Mouse (Mus musculus) intestine, embryonic 16.5 days (tissue): ENCODE measurements around the gene Aen. TPM values are rescaled to one million over a fixed set of nuclear protein-coding genes. Genes with fewer than 3 reads are reported as not detected.

Experiments used
- ATAC-seq: fragments of 200-750 bp; cut with Nextera tagmentation; 2 replicates; pipeline ENCODE4 v1.8.0; 2017; ENCODE audit warnings: moderate TSS enrichment, moderate library complexity
- H3K27ac ChIP-seq: fragments of 300-500 bp; sonication (generic); 2 replicates; pipeline ENCODE4 v1.5.1; 2014; ENCODE audit warnings: mild to moderate bottlenecking, low read length
- H3K27me3 ChIP-seq: fragments of 300-500 bp; sonication (generic); replicated peaks from 2 replicates; pipeline ENCODE4 v1.6.1; 2014; ENCODE audit warnings: low read length, control low read depth, mixed read lengths; ENCODE audit not compliant: control insufficient read depth, insufficient read depth
- H3K36me3 ChIP-seq: fragments of 300-500 bp; sonication (generic); 2 replicates; pipeline ENCODE4 v1.6.1; 2014; ENCODE audit warnings: low read length, control low read depth; ENCODE audit not compliant: control insufficient read depth, insufficient read depth
- H3K4me1 ChIP-seq: fragments of 300-500 bp; sonication (generic); 2 replicates; pipeline ENCODE4 v1.6.1; 2014; ENCODE audit warnings: low read length, control low read depth, mixed read lengths; ENCODE audit not compliant: control insufficient read depth, insufficient read depth
- H3K4me2 ChIP-seq: fragments of 300-500 bp; sonication (generic); 2 replicates; pipeline ENCODE4 v1.6.1; 2014; ENCODE audit warnings: low read depth, low read length, control low read depth
- H3K4me3 ChIP-seq: fragments of 300-500 bp; sonication (generic); 2 replicates; pipeline ENCODE4 v1.5.1; 2014; ENCODE audit warnings: mild to moderate bottlenecking, low read length
- H3K9ac ChIP-seq: fragments of 300-500 bp; sonication (generic); 2 replicates; pipeline ENCODE4 v1.6.1; 2014; ENCODE audit warnings: low read depth, low read length
- H3K9me3 ChIP-seq: fragments of 300-500 bp; sonication (generic); 2 replicates; pipeline ENCODE4 v1.6.1; 2016; ENCODE audit warnings: low read length, control low read depth; ENCODE audit not compliant: control insufficient read depth
- WGBS: fragments of 180-500 bp; shearing (Covaris S2); extraction: QIAGEN DNeasy Blood & Tissue Kit; methylation state at CpG from one replicate; pipeline ENCODE4 v1.1.7; 2014; 5-methylcytosine and 5-hydroxymethylcytosine counted together
- polyA plus RNA-seq: library from polyadenylated mRNA; unstranded; fragments of >200 nt; fragmentation: Nextera tagmentation; extraction: Ambion mirVana; gene quantifications from 2 replicates; pipeline ENCODE4 v1.2.1, GENCODE M21; 2015

Gene Aen
- polyA plus RNA-seq, 1 experiment from 2014 or later = 33.5 TPM

DNA sequence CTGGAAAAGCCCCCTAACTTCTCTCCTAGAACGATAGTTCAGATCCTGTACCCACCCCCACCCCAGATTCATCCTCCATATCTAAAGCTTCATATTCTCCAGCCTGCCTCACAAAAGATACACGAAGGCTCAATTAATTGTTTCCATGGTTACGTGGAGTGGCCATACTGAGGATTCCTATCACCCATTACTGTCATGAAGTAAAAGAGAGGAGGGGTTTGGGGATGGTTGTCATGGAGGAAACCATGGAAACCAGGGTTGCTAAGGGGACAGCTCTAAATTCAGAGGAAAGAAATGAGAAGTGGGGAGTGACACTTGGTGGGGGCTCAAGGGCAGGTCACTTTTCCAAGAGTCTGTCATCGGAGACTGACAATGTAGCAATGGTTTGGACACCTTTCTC is 9.2 kb upstream of the Aen start:
- Histone ChIP-seq H3K27me3 (peaks cover 33% of the 10 kb centered on the region), H3K4me1 (peaks cover 9% of the 10 kb centered on the region), H3K9ac (no peak overlapping the region), H3K9me3 (no peaks in the 10 kb centered on the region), H3K36me3 (no peaks in the 10 kb centered on the region), H3K4me3 (no peak overlapping the region), H3K27ac (no peak overlapping the region), H3K4me2 (no peak overlapping the region)
- no peak for ATAC-seq
- 69% methylated on average over 4 of the region's 4 CpGs for WGBS

DNA sequence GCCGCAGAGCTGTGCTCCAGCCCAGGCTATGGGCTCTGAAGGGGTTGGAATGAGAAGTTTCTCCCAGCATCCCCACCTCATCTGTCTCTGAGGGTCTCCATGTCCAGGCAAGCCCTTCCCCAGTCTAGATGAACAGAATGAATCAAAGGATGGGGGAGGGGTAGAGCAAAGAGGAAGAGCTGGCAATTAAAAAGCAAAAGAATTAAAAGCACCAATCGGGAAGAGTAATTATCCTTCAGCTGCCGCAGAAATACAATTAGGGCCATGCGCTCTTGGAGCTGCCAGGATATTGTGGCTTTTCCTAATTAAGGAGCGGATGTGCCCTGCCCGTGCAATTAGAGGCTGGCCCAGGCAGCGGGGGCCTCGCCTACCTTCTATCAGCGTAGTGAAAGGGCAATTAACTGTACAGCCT is 8.2 kb upstream of the Aen start:
- peaks cover 26% of the 10 kb centered on the region for H3K27me3 ChIP-seq
- 0 out of 2 replicates have a peak, but pooled peaks have one; percentile 22 for ATAC-seq

DNA sequence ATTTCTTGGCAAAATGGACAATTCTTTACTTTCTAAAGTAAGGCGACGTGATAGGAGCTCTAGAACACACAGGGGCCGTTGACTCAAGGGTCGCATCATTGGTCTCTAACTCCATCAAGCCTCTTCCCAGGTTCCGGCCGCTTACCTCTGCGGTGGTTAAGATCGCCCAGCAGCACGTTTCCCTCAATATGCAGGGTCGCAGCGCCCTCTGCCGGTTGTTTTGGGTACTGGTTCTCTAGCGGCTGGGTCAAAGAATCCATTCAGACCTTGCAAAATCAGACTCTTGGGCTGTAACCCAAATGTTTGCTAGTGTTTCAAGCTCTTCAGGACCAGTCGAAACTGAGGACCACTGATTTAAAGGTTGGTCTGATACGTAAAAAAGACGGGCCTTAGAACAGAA is 5.0 kb upstream of the Aen start:
- H3K4me3 ChIP-seq = no peak overlapping the region
- no peaks in the 10 kb centered on the region for H3K9me3 ChIP-seq
- no peak overlapping the region for H3K4me2 ChIP-seq
- H3K36me3 ChIP-seq = no peaks in the 10 kb centered on the region
- no peak overlapping the region for H3K27ac ChIP-seq
- peaks cover 3% of the 10 kb centered on the region; the same call in 1 of the 2 replicates for H3K4me1 ChIP-seq
- 0 out of 2 replicates have a peak, but pooled peaks cover 2% of the 10 kb centered on the region for H3K27me3 ChIP-seq
- H3K9ac ChIP-seq = no peak overlapping the region
- no peak for ATAC-seq
- 2% methylated on average over 16 of the region's 16 CpGs for WGBS

More for the DNA sequence above, 8.2 kb upstream of the Aen start:
- no peaks in the 10 kb centered on the region for H3K36me3 ChIP-seq
- peaks cover 7% of the 10 kb centered on the region for H3K4me1 ChIP-seq
- 50% methylated on average over 9 of the region's 9 CpGs for WGBS
- no peak overlapping the region for H3K4me3 ChIP-seq
- H3K4me2 ChIP-seq = no peak overlapping the region
- no peak overlapping the region for H3K27ac ChIP-seq
- no peaks in the 10 kb centered on the region for H3K9me3 ChIP-seq
- no peak overlapping the region for H3K9ac ChIP-seq

DNA sequence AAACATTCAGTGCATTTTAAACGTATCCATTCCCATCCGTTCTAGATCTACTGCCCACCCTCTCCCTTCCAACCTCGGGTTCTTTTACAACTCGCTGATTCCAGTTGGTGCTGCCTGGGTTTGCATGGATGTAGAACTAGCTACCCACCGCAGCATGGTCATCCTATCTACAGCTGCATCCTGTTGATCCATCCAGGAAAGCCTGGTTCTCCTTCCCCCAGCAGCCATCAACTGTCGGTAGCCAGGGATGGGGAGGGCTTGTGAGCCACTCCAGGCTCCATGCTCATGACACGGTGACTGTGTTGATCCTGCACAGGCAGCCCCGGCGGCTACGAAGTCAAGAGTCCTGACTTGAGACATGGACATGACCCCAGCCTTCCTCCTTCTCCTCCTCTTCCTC is 1.7 kb upstream of the Aen start:
- Histone ChIP-seq H3K4me2 (no peak overlapping the region), H3K9ac (no peak overlapping the region), H3K4me1 (peaks cover 16% of the 10 kb centered on the region), H3K4me3 (no peak overlapping the region), H3K27ac (no peak overlapping the region), H3K36me3 (peaks cover 5% of the 10 kb centered on the region; the same call in 1 of the 2 replicates), H3K27me3 (no peaks in the 10 kb centered on the region), H3K9me3 (no peaks in the 10 kb centered on the region)
- 86% methylated on average over 10 of the region's 10 CpGs for WGBS
- ATAC-seq = no peak

DNA sequence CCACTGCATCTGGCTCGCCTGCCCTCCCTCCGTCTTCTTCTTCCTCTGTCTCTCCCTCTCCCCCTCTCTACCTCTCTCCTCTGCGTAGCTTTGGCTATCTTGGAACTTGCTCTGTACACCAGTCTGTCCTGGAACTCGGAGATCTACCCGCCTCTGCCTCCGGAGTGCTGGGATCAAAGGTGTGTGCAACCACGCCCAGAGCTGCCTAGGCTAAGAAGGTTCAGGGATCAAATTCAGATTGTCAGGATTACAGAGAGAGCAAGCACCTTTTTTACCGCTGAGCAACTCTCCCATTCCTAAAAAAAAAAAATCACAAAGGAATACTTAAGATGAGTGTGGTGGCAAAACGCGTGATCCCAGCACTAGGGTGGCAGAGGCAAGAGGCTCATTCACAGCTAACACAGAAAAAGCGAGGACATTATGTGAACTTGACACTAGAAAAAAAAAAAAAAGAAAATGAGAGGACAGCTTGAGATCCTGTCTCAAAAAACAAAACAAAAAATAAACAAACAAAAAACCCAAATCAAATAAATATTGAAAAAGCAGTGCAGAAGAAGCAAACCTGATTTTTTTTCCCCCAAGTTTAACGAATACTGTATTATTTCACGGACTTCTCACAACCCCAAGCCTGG is 517 bp upstream of the Aen start:
- Histone ChIP-seq H3K4me3 (peak overlapping the region; percentile 76), H3K9me3 (no peaks in the 10 kb centered on the region), H3K36me3 (peaks cover 5% of the 10 kb centered on the region; the same call in 1 of the 2 replicates), H3K4me1 (peaks cover 16% of the 10 kb centered on the region), H3K27me3 (no peaks in the 10 kb centered on the region), H3K9ac (0 out of 2 replicates have a peak overlapping the region, but pooled peaks have one; percentile 46), H3K27ac (no peak overlapping the region), H3K4me2 (peak overlapping the region; percentile 59)
- WGBS = 49% methylated on average over 13 of the region's 13 CpGs
- ATAC-seq = no peak

DNA sequence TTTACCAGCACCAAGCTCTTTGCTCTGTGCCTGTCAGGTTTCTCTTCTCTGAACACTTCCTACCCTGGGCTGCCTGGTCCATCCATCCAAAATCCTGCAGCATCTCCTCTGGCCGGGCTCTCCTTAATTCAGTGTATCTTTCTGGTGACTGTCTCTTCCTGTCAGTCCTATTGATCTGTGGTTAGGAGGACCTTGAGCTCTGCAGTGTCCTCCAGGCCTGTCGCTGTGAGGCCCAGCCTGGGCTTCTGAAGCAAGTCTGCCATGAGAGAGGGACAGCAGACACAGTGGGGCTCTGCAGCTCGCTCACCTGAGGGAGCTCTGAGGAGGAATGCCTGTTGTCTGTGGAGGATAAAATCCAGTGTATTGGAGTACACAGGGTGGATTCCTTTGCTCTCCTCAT is 1.9 kb downstream of the Aen start:
- Histone ChIP-seq H3K4me2 (no peak overlapping the region), H3K4me1 (peaks cover 16% of the 10 kb centered on the region), H3K4me3 (no peak overlapping the region), H3K9me3 (no peaks in the 10 kb centered on the region), H3K9ac (no peak overlapping the region), H3K27me3 (no peaks in the 10 kb centered on the region), H3K36me3 (peaks cover 8% of the 10 kb centered on the region), H3K27ac (no peak overlapping the region)
- no peak for ATAC-seq
- WGBS = 85% methylated on average over 3 of the region's 3 CpGs

DNA sequence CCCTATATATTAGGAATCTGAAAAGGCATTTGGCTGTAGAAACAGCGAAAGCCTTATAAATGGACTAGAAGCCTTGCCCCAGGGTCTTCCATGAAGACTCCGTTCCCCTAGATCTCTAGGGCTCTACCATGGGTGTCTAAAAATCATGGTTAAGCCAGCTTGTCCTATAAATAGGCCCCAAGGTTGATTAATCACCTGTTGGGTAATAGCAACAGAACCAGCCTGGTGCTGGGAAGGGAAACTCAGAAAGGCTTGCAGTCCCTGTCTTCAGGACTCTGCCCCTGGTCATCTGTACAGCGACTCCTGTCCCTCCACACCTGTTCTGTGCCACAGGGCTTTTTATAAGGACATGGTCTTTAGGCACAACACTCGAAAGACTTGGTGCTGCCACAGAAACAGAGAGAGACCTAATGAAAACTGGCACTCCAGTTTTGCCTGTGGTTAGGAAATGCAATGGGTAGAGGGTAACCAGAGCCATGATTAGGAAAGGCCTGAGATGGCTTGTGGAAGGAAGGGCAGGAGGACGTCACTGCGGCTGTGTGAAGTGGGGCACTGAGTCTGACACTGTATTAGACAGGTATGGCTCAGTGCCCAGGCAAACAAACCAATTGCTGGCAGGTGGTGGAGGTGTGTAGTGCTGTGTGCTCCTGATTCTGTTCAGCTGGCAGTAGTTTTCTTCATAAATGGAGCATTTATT is 7.7 kb downstream of the Aen start:
- Histone ChIP-seq H3K27ac (no peak overlapping the region), H3K9me3 (no peaks in the 10 kb centered on the region), H3K4me1 (no peaks in the 10 kb centered on the region), H3K27me3 (no peaks in the 10 kb centered on the region), H3K36me3 (peaks cover 14% of the 10 kb centered on the region), H3K9ac (no peak overlapping the region), H3K4me2 (no peak overlapping the region), H3K4me3 (no peak overlapping the region)
- peak; percentile 52; the same call in 1 of the 2 replicates for ATAC-seq
- WGBS = 90% methylated on average over 6 of the region's 6 CpGs

DNA sequence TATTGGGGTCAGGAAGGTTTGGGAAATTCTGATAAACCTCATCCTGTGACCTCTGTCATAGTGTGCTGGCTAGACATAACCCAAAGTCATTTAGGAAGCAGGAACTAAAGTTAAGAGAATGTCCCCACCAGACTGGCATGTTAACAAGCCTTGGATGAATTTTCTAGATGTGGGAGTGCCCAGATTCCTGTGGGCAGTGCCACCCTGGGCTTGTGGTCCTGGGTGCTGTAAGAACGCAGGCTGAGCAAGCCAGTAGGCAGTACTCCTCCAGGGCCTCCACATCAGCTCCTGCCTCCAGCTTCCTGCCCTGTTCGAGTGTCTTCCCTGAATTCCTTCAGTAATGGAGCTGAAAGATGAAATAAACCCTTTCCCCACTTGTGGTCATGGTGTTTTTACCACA is 8.5 kb downstream of the Aen start:
- Histone ChIP-seq H3K4me1 (no peaks in the 10 kb centered on the region), H3K4me3 (no peak overlapping the region), H3K27me3 (no peaks in the 10 kb centered on the region), H3K27ac (no peak overlapping the region), H3K9me3 (no peaks in the 10 kb centered on the region), H3K36me3 (peaks cover 10% of the 10 kb centered on the region), H3K4me2 (no peak overlapping the region), H3K9ac (no peak overlapping the region)
- no peak for ATAC-seq
- WGBS = 88% methylated on average over 2 of the region's 2 CpGs

DNA sequence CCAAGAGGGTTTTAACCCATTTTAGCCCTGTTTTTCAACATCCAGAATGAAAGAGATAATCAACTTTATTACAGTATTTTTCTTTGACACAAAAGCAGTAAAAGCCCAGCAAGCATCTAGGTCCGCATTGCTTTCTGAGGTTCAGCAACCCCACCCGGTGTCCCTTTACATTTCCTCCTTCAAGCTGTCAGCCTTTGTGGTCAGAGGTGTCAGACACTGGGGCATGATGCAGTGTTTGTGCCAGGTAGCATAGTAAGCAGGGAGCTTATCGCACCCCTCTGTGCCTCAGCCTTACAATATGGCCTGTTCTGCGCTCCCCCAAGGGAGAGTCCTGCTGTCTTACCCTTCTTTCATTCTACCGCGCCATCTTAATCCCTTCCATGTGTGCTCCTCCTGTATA is 13.4 kb downstream of the Aen start:
- Histone ChIP-seq H3K27me3 (no peaks in the 10 kb centered on the region), H3K4me3 (no peak overlapping the region), H3K9me3 (no peaks in the 10 kb centered on the region), H3K36me3 (peaks cover 5% of the 10 kb centered on the region; the same call in 1 of the 2 replicates), H3K4me1 (peaks cover 18% of the 10 kb centered on the region), H3K4me2 (no peak overlapping the region), H3K9ac (no peak overlapping the region), H3K27ac (no peak overlapping the region)
- no peak for ATAC-seq
- WGBS = 89% methylated on average over 6 of the region's 6 CpGs
